Comparison of ENCODE assay signal across 41 mouse cellular contexts in the genomic region with DNA sequence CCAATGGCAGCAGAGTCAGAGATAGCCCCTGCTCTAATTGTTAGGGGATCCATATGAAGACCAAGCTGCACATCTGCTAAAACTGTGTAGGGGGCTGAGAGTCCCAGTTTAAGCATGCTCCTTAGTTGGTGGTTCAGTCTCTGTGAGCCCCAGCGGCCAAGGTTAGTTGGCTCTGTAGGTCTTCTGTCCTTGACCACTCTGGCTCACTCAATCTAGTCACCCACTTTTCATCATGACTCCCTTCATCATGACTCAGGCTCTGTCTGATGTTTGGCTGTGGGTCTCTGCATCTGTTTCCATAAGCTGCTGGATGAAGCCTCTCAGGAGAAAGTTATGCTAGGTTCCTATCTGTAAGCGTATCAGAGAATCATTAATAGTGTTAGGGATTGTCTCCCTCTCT. TPM values are rescaled to one million over a fixed set of nuclear protein-coding genes. Genes with fewer than 3 reads are reported as not detected.
"Had no signal": no experiment of that assay in that cellular context is flagged by ENCODE, and none has a peak within 500 bp of the region (broad histone marks: within the 10 kb centered on the region; RNA-seq: fewer than 3 reads in every experiment).

No protein-coding gene starts in this region.

- H3K27me3 ChIP-seq: heart, embryonic 12.5 days; hindbrain, embryonic 12.5 days; intestine, embryonic 15.5 days; limb, embryonic 12.5 days; liver, embryonic 13.5 days; liver, embryonic 15.5 days had no signal

- H3K9me3 ChIP-seq: heart, embryonic 10.5 days; heart, embryonic 12.5 days; hindbrain, embryonic 10.5 days; hindbrain, embryonic 12.5 days; intestine, embryonic 15.5 days; limb, embryonic 10.5 days; limb, embryonic 12.5 days; liver, embryonic 13.5 days; liver, embryonic 15.5 days had no signal

- H3K9ac ChIP-seq: heart, embryonic 12.5 days; hindbrain, embryonic 12.5 days; hindbrain, embryonic 14.5 days; intestine, embryonic 15.5 days; limb, embryonic 12.5 days; liver, embryonic 13.5 days; liver, embryonic 15.5 days had no signal

- H3K27ac ChIP-seq: gastrocnemius, adult 2 months; heart, embryonic 10.5 days; hindbrain, embryonic 10.5 days; hindbrain, embryonic 12.5 days; hindbrain, embryonic 14.5 days; intestine, embryonic 15.5 days; layer of hippocampus, adult 2 months; left cerebral cortex, adult 2 months; limb, embryonic 10.5 days; limb, embryonic 12.5 days; liver, embryonic 13.5 days; liver, embryonic 15.5 days had no signal

- H3K4me1 ChIP-seq: heart, embryonic 10.5 days; heart, embryonic 12.5 days; hindbrain, embryonic 10.5 days; hindbrain, embryonic 12.5 days; intestine, embryonic 15.5 days; limb, embryonic 10.5 days; limb, embryonic 12.5 days; liver, embryonic 13.5 days; liver, embryonic 15.5 days had no signal

- H3K36me3 ChIP-seq: heart, embryonic 10.5 days; heart, embryonic 12.5 days; hindbrain, embryonic 10.5 days; hindbrain, embryonic 12.5 days; intestine, embryonic 15.5 days; limb, embryonic 10.5 days; limb, embryonic 12.5 days; liver, embryonic 13.5 days; liver, embryonic 15.5 days had no signal

- H3K4me2 ChIP-seq: heart, embryonic 12.5 days; hindbrain, embryonic 12.5 days; hindbrain, embryonic 14.5 days; intestine, embryonic 15.5 days; limb, embryonic 12.5 days; liver, embryonic 11.5 days; liver, embryonic 13.5 days; liver, embryonic 15.5 days had no signal

- H3K4me3 ChIP-seq: gastrocnemius, adult 2 months; heart, embryonic 10.5 days; heart, embryonic 12.5 days; hindbrain, embryonic 10.5 days; hindbrain, embryonic 12.5 days; intestine, embryonic 15.5 days; layer of hippocampus, adult 2 months; left cerebral cortex, adult 2 months; limb, embryonic 10.5 days; limb, embryonic 12.5 days; liver, embryonic 13.5 days; liver, embryonic 15.5 days had no signal

- DNase-seq: gastrocnemius, adult 2 months; gastrocnemius, postnatal 10 days; gastrocnemius, postnatal 25 days; heart, adult 18-20 months; heart, postnatal 10 days; heart, postnatal 4 days; kidney, adult 18-20 months; kidney, adult 8-10 months; kidney, postnatal 10 days; kidney, postnatal 25 days; kidney, postnatal 4 days; liver; liver, embryonic 13.5 days had no signal

- ATAC-seq: hindbrain, embryonic 16.5 days; inflammation-experienced regulatory T-cells, adult 6 months; intestine, embryonic 15.5 days; intestine, postnatal 0 days had no signal

RNA-seq across cellular contexts. Expression of a gene that starts 5.2 kb away (rescaled TPM):
- total RNA-seq: gastrocnemius, adult 2 months; gastrocnemius, postnatal 10 days; gastrocnemius, postnatal 25 days; gastrocnemius, postnatal 4 days; granulocyte monocyte progenitor cell, adult 5-6 weeks; heart, adult 18-20 months; heart, adult 8-10 months; heart, postnatal 10 days; heart, postnatal 25 days; heart, postnatal 4 days; layer of hippocampus, adult 2 months; layer of hippocampus, postnatal 10 days; layer of hippocampus, postnatal 25 days; left cerebral cortex, adult 2 months; left cerebral cortex, postnatal 14 days; left cerebral cortex, postnatal 36 days had no signal
- polyA plus RNA-seq: heart, embryonic 10.5 days; heart, embryonic 12.5 days; heart, embryonic 14.5 days; heart, embryonic 16.5 days; hindbrain, embryonic 10.5 days; hindbrain, embryonic 12.5 days; hindbrain, embryonic 14.5 days; hindbrain, embryonic 16.5 days; inflammation-experienced regulatory T-cells, adult 6 months; intestine, embryonic 15.5 days; intestine, postnatal 0 days; kidney, embryonic 14.5 days; kidney, embryonic 16.5 days; limb, embryonic 10.5 days; limb, embryonic 12.5 days; limb, embryonic 14.5 days; liver, embryonic 11.5 days; liver, embryonic 13.5 days; liver, embryonic 15.5 days had no signal

RNA-seq across cellular contexts. Expression of a gene that starts 18.3 kb away (rescaled TPM):
- total RNA-seq: gastrocnemius, adult 2 months; gastrocnemius, postnatal 10 days; gastrocnemius, postnatal 25 days; gastrocnemius, postnatal 4 days; granulocyte monocyte progenitor cell, adult 5-6 weeks; heart, adult 18-20 months; heart, adult 8-10 months; heart, postnatal 10 days; heart, postnatal 25 days; heart, postnatal 4 days; layer of hippocampus, adult 2 months; layer of hippocampus, postnatal 10 days; layer of hippocampus, postnatal 25 days; left cerebral cortex, adult 2 months; left cerebral cortex, postnatal 14 days; left cerebral cortex, postnatal 36 days had no signal
- polyA plus RNA-seq: heart, embryonic 10.5 days; heart, embryonic 12.5 days; heart, embryonic 14.5 days; heart, embryonic 16.5 days; hindbrain, embryonic 10.5 days; hindbrain, embryonic 12.5 days; hindbrain, embryonic 14.5 days; hindbrain, embryonic 16.5 days; intestine, embryonic 15.5 days; intestine, postnatal 0 days; kidney, embryonic 14.5 days; kidney, embryonic 16.5 days; limb, embryonic 10.5 days; limb, embryonic 12.5 days; limb, embryonic 14.5 days; liver, embryonic 11.5 days; liver, embryonic 13.5 days; liver, embryonic 15.5 days had no signal

RNA-seq across cellular contexts. Expression of a gene that starts 31.1 kb away (rescaled TPM):
- total RNA-seq: gastrocnemius, adult 2 months; gastrocnemius, postnatal 10 days; gastrocnemius, postnatal 25 days; gastrocnemius, postnatal 4 days; granulocyte monocyte progenitor cell, adult 5-6 weeks; heart, adult 18-20 months; heart, adult 8-10 months; heart, postnatal 10 days; heart, postnatal 25 days; heart, postnatal 4 days; layer of hippocampus, adult 2 months; layer of hippocampus, postnatal 10 days; layer of hippocampus, postnatal 25 days; left cerebral cortex, adult 2 months; left cerebral cortex, postnatal 14 days; left cerebral cortex, postnatal 36 days had no signal
- polyA plus RNA-seq: heart, embryonic 10.5 days; heart, embryonic 12.5 days; heart, embryonic 14.5 days; heart, embryonic 16.5 days; hindbrain, embryonic 10.5 days; hindbrain, embryonic 12.5 days; hindbrain, embryonic 14.5 days; hindbrain, embryonic 16.5 days; inflammation-experienced regulatory T-cells, adult 6 months; intestine, embryonic 15.5 days; intestine, postnatal 0 days; kidney, embryonic 14.5 days; kidney, embryonic 16.5 days; limb, embryonic 10.5 days; limb, embryonic 12.5 days; limb, embryonic 14.5 days; liver, embryonic 11.5 days; liver, embryonic 13.5 days; liver, embryonic 15.5 days had no signal

RNA-seq across cellular contexts. Expression of a gene that starts 40.3 kb away (rescaled TPM):
- total RNA-seq: gastrocnemius, adult 2 months; gastrocnemius, postnatal 10 days; gastrocnemius, postnatal 25 days; gastrocnemius, postnatal 4 days; granulocyte monocyte progenitor cell, adult 5-6 weeks; heart, adult 18-20 months; heart, adult 8-10 months; heart, postnatal 10 days; heart, postnatal 25 days; heart, postnatal 4 days; layer of hippocampus, adult 2 months; layer of hippocampus, postnatal 10 days; layer of hippocampus, postnatal 25 days; left cerebral cortex, adult 2 months; left cerebral cortex, postnatal 14 days; left cerebral cortex, postnatal 36 days had no signal
- polyA plus RNA-seq: heart, embryonic 10.5 days; heart, embryonic 12.5 days; heart, embryonic 14.5 days; heart, embryonic 16.5 days; hindbrain, embryonic 10.5 days; hindbrain, embryonic 12.5 days; hindbrain, embryonic 14.5 days; hindbrain, embryonic 16.5 days; intestine, embryonic 15.5 days; intestine, postnatal 0 days; kidney, embryonic 14.5 days; kidney, embryonic 16.5 days; limb, embryonic 10.5 days; limb, embryonic 12.5 days; limb, embryonic 14.5 days; liver, embryonic 11.5 days; liver, embryonic 13.5 days; liver, embryonic 15.5 days had no signal

RNA-seq across cellular contexts. Expression of a gene that starts 51.3 kb away (rescaled TPM):
- total RNA-seq: gastrocnemius, adult 2 months; gastrocnemius, postnatal 10 days; gastrocnemius, postnatal 25 days; gastrocnemius, postnatal 4 days; granulocyte monocyte progenitor cell, adult 5-6 weeks; heart, adult 18-20 months; heart, adult 8-10 months; heart, postnatal 10 days; heart, postnatal 25 days; heart, postnatal 4 days; layer of hippocampus, adult 2 months; layer of hippocampus, postnatal 10 days; layer of hippocampus, postnatal 25 days; left cerebral cortex, adult 2 months; left cerebral cortex, postnatal 14 days; left cerebral cortex, postnatal 36 days had no signal
- polyA plus RNA-seq: heart, embryonic 10.5 days; heart, embryonic 12.5 days; heart, embryonic 14.5 days; heart, embryonic 16.5 days; hindbrain, embryonic 10.5 days; hindbrain, embryonic 12.5 days; hindbrain, embryonic 14.5 days; hindbrain, embryonic 16.5 days; intestine, embryonic 15.5 days; intestine, postnatal 0 days; kidney, embryonic 14.5 days; kidney, embryonic 16.5 days; limb, embryonic 10.5 days; limb, embryonic 12.5 days; limb, embryonic 14.5 days; liver, embryonic 11.5 days; liver, embryonic 13.5 days; liver, embryonic 15.5 days had no signal
